Mouse (Mus musculus) hindbrain, embryonic 13.5 days (tissue): ENCODE measurements around the gene Hectd4. TPM values are rescaled to one million over a fixed set of nuclear protein-coding genes. Genes with fewer than 3 reads are reported as not detected.

Experiments used
- ATAC-seq: fragments of 200-750 bp; cut with Nextera tagmentation; 2 replicates; pipeline ENCODE4 v1.8.0; 2017; ENCODE audit warnings: moderate TSS enrichment; ENCODE audit not compliant: low FRiP score
- H3K27ac ChIP-seq: fragments of 300-500 bp; sonication (generic); 2 replicates; pipeline ENCODE4 v1.5.1; 2015; ENCODE audit warnings: inconsistent platforms, mild to moderate bottlenecking, moderate library complexity
- H3K27me3 ChIP-seq: fragments of 300-500 bp; sonication (generic); 2 replicates; pipeline ENCODE4 v1.6.1; 2015; ENCODE audit warnings: mild to moderate bottlenecking, inconsistent platforms
- H3K36me3 ChIP-seq: fragments of 300-500 bp; sonication (generic); 2 replicates; pipeline ENCODE4 v1.6.1; 2015; ENCODE audit warnings: mild to moderate bottlenecking, inconsistent platforms
- H3K4me1 ChIP-seq: fragments of 300-500 bp; sonication (generic); replicated peaks from 2 replicates; pipeline ENCODE4 v1.6.1; 2015; ENCODE audit warnings: inconsistent platforms
- H3K4me2 ChIP-seq: fragments of 300-500 bp; sonication (generic); 2 replicates; pipeline ENCODE4 v1.6.1; 2015; ENCODE audit warnings: inconsistent platforms, mild to moderate bottlenecking, moderate library complexity
- H3K4me3 ChIP-seq: fragments of 300-500 bp; sonication (generic); 2 replicates; pipeline ENCODE4 v1.5.1; 2015; ENCODE audit warnings: mild to moderate bottlenecking, inconsistent platforms
- H3K9ac ChIP-seq: fragments of 300-500 bp; sonication (generic); 2 replicates; pipeline ENCODE4 v1.6.1; 2015; ENCODE audit warnings: mild to moderate bottlenecking, inconsistent platforms
- H3K9me3 ChIP-seq: fragments of 300-500 bp; sonication (generic); 2 replicates; pipeline ENCODE4 v1.6.1; 2016; ENCODE audit warnings: inconsistent platforms
- WGBS: fragments of 180-500 bp; shearing (Covaris S2); methylation state at CpG from one replicate; pipeline ENCODE4 v1.1.7; 2015; 5-methylcytosine and 5-hydroxymethylcytosine counted together
- polyA plus RNA-seq: library from polyadenylated mRNA; unstranded; fragments of >200 nt; fragmentation: Nextera tagmentation; extraction: Ambion mirVana; gene quantifications from 2 replicates; pipeline ENCODE4 v1.2.1, GENCODE M21; 2015

The Hectd4 gene
- polyA plus RNA-seq, 1 experiment from 2014 or later, result 15.0 TPM

DNA sequence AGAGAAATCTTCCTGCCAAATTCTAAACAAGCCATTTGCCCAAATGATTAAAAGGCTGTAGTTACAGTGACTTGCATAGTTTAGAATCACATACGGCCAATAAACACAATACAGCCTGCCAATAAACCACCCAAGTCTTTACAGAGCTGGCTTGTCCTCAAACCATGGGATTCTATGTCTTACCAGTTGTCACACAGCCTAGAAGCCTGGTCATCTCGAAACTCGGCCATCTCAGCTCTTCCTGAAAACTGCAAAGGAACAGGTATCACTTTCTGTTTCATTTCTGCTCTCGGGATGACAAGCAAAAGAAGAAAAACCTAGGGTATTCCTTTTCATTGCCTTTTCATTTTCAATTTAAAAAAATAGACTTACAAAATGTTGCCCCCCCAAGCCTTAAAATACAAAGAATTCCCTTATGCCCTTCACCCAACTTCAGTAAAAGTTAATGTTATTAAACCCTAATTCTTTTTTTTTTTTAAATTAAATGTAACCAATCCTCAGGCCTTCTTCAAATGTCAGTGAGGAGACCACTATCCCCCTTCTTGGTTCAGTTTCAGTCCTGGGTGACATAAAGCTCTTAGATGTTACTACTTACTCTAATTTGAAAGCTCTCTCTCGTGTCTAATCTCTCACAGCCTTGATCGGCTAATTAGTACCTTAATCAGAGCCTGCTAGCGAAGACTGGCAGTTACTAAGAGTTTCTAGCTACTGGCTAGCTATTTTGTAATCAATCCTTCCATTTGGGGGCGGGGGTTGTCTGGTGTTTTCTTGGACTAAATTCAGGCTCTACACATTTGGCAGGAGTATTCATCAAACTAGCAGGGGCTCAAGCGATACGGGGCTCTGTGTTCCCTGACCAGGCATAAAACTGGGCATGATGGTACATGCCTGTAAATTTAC is 164.1 kb downstream of the Hectd4 start:
- Histone ChIP-seq H3K27ac (peak overlapping the region; percentile 85; the same call in 1 of the 2 replicates), H3K36me3 (peaks cover 41% of the 10 kb centered on the region), H3K4me3 (peak overlapping the region; percentile 68), H3K4me2 (peak overlapping the region; percentile 64), H3K4me1 (peaks cover 34% of the 10 kb centered on the region), H3K9ac (peak overlapping the region; percentile 82), H3K27me3 (no peaks in the 10 kb centered on the region), H3K9me3 (peaks cover 3% of the 10 kb centered on the region; the same call in 1 of the 2 replicates)
- ATAC-seq, result no peak
- WGBS, result 57% methylated on average over 10 of the region's 10 CpGs

DNA sequence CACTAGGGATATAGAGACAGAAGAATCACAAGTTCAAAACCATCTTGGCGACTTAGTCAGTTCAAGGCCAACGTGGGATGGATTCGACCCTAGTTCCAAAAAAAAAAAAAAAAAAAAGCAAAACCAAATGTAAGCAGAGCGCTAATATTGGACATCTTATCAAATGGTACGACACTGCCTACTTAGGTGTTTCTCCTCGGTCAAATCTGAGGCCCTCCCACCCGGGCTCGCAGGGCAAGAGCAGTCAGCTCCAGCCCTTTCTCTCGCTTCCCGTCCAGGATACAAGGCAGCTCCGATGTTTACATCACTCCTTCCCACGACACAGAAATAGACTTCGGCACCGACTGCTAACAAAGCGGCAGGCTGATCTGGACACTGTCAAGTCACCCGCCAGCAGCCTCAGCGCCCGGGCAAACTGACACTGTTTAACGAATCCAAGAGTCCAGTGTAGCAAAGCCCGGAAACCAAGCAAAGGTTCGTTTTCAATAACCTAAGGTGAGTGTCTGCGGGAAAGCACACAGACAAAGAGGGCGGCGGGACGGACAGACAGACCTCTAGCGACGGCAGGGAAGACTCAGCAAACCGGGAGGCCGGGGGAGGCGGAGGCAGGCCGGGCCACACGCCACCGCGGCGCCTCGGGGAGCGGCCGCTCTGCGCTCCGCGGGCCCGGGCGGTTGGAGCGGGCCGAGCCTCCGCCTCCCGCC is 164.9 kb downstream of the Hectd4 start:
- Histone ChIP-seq H3K27ac (peak overlapping the region; percentile 85), H3K9me3 (peaks cover 3% of the 10 kb centered on the region; the same call in 1 of the 2 replicates), H3K27me3 (no peaks in the 10 kb centered on the region), H3K4me1 (peaks cover 34% of the 10 kb centered on the region), H3K4me3 (peak overlapping the region; percentile 68), H3K4me2 (peak overlapping the region; percentile 64), H3K9ac (peak overlapping the region; percentile 82), H3K36me3 (peaks cover 33% of the 10 kb centered on the region)
- WGBS, result 3% methylated on average over 31 of the region's 47 CpGs
- peak; percentile 69 for ATAC-seq

DNA sequence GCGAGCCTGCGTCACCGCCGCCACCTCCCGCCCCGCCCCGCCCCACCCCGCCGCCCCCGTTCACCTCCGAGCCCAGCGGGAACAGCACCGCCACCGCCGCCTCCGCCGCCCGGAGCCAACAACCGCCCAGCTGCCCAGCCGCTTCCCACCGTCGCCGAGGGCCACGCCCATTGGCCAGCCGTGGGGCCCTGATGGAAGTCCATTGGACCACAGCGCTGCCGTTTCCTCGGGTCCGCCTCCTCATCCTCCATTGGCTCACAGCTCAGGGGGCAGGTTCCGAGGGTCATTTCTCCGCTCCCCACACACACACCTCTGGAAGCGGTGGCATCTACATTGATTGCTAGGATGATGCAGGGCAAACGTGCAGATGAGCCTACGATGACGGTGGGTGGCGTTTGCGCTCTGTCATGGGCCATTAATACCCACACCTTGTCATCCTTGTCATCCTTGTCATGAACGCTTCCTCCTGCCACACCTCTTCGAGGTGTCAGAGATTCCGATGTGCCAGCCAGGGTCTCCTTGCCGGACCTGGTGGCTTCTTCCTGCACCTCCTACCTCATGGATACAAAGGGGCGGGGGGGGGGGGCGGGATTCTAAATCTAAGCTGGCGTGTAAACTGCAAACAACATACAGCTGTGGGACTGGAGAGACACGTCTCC is 165.6 kb downstream of the Hectd4 start, which contains the start of gene Trafd1:
Trafd1 (minus strand) TSS at position 172 of the 659 bp plus-strand sequence.
- H3K9me3 ChIP-seq, result peaks cover 3% of the 10 kb centered on the region; the same call in 1 of the 2 replicates
- H3K9ac ChIP-seq, result peak within 1 kb of the TSS; percentile 82
- H3K4me3 ChIP-seq, result peak within 1 kb of the TSS; percentile 68
- H3K27ac ChIP-seq, result peak within 1 kb of the TSS; percentile 85
- peaks cover 26% of the 10 kb centered on the region for H3K36me3 ChIP-seq
- peaks cover 34% of the 10 kb centered on the region for H3K4me1 ChIP-seq
- no peaks in the 10 kb centered on the region for H3K27me3 ChIP-seq
- peak within 1 kb of the TSS; percentile 64 for H3K4me2 ChIP-seq
- peak; percentile 95 for ATAC-seq
- under 1% methylated on average over 26 of the region's 45 CpGs for WGBS

DNA sequence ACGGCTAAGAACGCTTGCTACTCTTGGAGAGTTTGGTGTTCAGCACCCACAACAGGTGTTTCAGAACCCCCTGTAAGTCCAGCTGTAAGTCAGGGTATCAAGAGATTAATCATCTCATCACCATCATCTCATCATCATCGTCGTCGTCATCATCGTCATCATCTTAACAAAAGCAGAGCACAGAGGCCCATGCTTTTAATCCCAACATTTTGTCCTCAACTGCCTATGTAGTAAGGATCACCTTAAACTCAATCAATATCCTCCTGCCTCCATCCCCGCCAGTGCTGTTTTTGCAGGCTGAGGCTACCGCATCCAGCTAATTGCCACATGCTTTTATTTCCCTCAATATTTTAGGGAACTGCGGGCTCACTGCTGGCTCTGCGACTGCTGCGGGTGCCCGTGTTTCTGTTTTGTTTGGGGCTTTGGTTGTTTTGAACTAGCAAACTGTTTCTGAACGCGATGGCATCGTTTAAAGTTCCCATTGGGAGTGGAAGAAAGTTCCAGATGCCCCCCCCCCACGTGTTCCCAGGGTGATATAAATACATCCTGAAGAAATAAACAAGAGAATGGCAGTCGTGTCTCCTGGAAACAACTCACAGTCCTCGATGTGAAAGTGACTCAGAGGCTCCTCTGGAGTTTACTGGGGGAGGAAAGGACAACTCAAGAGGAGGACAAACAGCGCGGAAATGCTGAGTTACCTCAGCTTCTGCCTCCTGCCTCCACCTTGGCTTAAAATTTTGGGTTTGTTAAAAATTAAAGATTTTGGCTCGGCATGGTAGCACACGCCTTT is 166.3 kb downstream of the Hectd4 start:
- Histone ChIP-seq H3K36me3 (peaks cover 19% of the 10 kb centered on the region), H3K27ac (peak overlapping the region; percentile 85; the same call in 1 of the 2 replicates), H3K4me3 (peak overlapping the region; percentile 68), H3K4me1 (peaks cover 34% of the 10 kb centered on the region), H3K9me3 (no peaks in the 10 kb centered on the region), H3K9ac (peak overlapping the region; percentile 82), H3K27me3 (no peaks in the 10 kb centered on the region), H3K4me2 (peak overlapping the region; percentile 64)
- WGBS, result 37% methylated on average over 22 of the region's 22 CpGs
- ATAC-seq, result no peak

DNA sequence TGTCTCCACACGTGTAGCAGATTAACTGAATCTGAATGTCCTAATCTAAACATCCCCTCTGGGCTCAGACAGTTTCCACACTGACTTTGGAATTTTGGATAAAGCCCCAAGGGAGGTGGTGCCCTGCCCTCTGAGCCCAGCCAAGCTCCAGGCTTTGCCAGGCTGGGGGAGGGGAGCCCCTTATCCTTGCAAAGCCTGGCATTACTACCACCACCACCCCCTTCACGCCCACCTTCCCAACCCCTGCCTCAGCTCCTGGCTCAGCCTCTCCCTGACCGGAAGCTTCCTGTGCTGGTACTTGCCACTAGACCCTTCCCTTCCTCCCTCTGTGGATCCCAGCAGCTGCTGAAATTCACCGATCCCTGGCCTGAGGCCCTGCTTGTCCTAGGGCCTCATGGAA is 167.1 kb downstream of the Hectd4 start:
- H3K27ac ChIP-seq, result no peak overlapping the region
- no peak for ATAC-seq
- H3K4me3 ChIP-seq, result no peak overlapping the region
- H3K9me3 ChIP-seq, result no peaks in the 10 kb centered on the region
- H3K4me2 ChIP-seq, result no peak overlapping the region
- H3K27me3 ChIP-seq, result no peaks in the 10 kb centered on the region
- H3K9ac ChIP-seq, result no peak overlapping the region
- H3K4me1 ChIP-seq, result peaks cover 34% of the 10 kb centered on the region
- WGBS, result 70% methylated on average over 4 of the region's 4 CpGs
- H3K36me3 ChIP-seq, result peaks cover 11% of the 10 kb centered on the region

DNA sequence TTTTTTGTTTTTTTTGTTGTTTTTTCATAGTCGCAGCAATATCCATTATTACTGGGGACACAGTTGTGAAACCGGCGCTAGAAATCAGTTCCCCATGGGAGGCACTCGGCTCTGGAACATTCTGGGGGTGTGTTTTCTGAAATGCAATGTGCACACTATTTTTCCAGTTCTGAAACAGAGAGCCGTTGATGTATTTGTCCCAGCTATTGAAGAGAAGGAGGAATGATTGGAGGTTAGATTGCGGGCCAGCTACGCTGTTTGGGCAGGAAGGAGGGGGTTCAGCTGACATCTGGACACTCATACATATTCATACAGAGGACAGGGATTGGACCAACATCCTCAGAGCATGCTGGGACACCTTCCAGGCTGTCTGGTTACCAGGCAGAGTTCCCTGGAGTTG is 169.1 kb downstream of the Hectd4 start:
- H3K9ac ChIP-seq, result peak overlapping the region; percentile 35; the same call in 1 of the 2 replicates
- no peaks in the 10 kb centered on the region for H3K27me3 ChIP-seq
- 43% methylated on average over 7 of the region's 7 CpGs for WGBS
- H3K9me3 ChIP-seq, result no peaks in the 10 kb centered on the region
- no peak overlapping the region for H3K4me2 ChIP-seq
- no peak overlapping the region for H3K27ac ChIP-seq
- H3K36me3 ChIP-seq, result no peaks in the 10 kb centered on the region
- ATAC-seq, result no peak
- H3K4me3 ChIP-seq, result no peak overlapping the region
- H3K4me1 ChIP-seq, result peaks cover 14% of the 10 kb centered on the region

DNA sequence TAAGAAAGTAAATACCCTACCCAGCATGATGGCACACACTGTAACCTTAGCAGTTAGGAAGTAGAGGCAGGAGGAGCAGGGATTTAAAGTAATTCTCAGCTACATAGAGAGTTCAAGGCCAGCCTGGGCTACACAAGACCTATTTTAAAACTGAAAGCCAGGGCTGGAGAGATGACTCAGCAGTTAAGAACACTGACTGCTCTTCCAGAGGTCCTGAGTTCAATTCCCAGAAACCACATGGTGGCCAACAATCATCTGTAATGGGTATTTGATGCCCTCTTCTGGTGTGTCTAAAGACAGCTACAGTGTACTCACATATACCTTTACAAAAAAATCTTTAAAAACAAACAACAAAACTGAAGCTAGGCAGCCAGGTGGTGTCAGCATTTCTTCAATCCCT is 169.7 kb downstream of the Hectd4 start:
- H3K27ac ChIP-seq, result no peak overlapping the region
- H3K4me1 ChIP-seq, result peaks cover 8% of the 10 kb centered on the region
- ATAC-seq, result no peak
- H3K9ac ChIP-seq, result peak overlapping the region; percentile 35; the same call in 1 of the 2 replicates
- no peak overlapping the region for H3K4me3 ChIP-seq
- H3K4me2 ChIP-seq, result no peak overlapping the region
- no peaks in the 10 kb centered on the region for H3K9me3 ChIP-seq
- no peaks in the 10 kb centered on the region for H3K27me3 ChIP-seq
- no peaks in the 10 kb centered on the region for H3K36me3 ChIP-seq

DNA sequence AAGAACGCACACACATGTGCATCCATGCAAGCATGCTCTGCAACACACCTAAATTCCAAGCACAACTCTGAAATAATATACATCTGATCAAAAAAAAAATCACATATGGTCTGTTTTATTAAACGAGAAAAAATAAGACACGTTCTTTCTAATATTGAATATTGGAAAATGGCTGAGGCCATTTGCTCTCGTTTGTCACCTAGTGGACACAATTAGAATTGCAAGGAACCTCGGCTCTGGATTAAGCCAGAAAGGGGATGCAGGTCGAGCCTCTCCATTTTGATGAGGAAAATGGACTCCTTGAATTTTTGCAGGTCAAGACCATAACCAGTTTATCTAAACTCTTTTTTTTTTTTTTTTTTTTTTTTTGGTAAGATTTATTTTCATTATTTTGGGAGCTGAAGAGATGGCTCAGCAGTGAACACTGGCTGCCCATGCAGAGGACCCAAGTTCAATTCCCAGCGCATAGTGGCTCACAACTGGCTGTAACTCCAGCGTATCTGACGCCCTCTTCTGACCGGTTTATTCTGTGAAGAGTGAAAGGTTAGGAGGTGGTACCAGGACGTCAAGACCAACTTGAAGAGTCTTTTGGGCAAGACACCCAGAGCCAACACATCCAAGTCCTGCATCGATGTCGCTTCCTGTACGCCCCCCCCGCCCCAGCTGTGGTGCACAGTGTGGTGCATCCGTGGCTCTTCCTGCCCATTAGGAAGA is 172.8 kb downstream of the Hectd4 start:
- ATAC-seq, result no peak
- 58% methylated on average over 16 of the region's 16 CpGs for WGBS
- no peaks in the 10 kb centered on the region for H3K27me3 ChIP-seq

DNA sequence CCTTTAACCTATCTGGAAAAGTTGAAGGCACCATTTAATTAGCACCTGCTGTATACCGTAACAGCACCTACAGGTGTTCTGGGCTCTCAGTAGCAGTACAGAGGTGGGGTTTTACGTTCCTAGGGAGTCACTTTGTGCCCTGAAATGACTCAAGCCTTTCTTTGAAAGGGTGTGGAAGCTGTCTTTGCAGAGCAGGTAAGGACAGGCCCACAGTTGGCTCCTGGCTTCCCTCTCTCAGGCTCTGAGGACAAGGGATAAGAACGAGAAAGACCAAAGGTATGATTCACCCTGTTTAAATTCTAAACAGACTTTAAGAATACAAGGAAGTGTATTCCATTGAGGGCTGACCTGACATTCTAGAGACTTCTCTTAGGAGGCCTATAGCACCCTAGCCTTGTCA is 173.4 kb downstream of the Hectd4 start:
- Histone ChIP-seq H3K27me3 (no peaks in the 10 kb centered on the region), H3K4me3 (no peak overlapping the region), H3K9ac (no peak overlapping the region), H3K36me3 (no peaks in the 10 kb centered on the region), H3K4me2 (no peak overlapping the region), H3K4me1 (peaks cover 7% of the 10 kb centered on the region), H3K27ac (no peak overlapping the region), H3K9me3 (no peaks in the 10 kb centered on the region)
- 79% methylated on average over 3 of the region's 3 CpGs for WGBS
- ATAC-seq, result no peak

More for the DNA sequence above, 172.8 kb downstream of the Hectd4 start:
- Histone ChIP-seq H3K9ac (no peak overlapping the region), H3K9me3 (no peaks in the 10 kb centered on the region), H3K4me1 (peaks cover 7% of the 10 kb centered on the region), H3K36me3 (no peaks in the 10 kb centered on the region), H3K4me2 (no peak overlapping the region), H3K4me3 (no peak overlapping the region), H3K27ac (no peak overlapping the region)

DNA sequence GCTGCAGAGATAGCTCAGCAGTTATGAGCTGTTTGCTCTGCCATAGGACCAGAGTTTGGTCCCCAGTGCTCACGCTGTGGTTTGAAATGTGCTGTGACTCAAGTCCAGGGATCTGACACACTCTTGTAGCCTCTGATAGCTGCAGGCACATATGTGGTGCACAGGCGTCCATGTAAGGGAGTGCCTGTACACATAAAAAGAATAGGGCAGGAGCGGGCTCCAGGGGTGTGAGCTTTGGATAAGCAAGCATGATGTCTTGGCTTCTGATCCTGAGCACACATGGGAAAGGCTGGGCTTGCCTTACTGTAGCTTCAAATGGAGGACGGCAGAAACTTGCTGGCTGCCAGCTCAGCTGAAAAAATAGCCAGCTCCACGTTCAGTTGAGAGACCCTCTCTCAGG is 175.6 kb downstream of the Hectd4 start:
- ATAC-seq, result no peak
- H3K4me2 ChIP-seq, result no peak overlapping the region
- no peak overlapping the region for H3K9ac ChIP-seq
- no peak overlapping the region for H3K4me3 ChIP-seq
- WGBS, result 84% methylated on average over 5 of the region's 5 CpGs
- H3K36me3 ChIP-seq, result no peaks in the 10 kb centered on the region; the same call in 1 of the 2 replicates
- H3K27ac ChIP-seq, result no peak overlapping the region
- peaks cover 25% of the 10 kb centered on the region for H3K4me1 ChIP-seq
- H3K9me3 ChIP-seq, result no peaks in the 10 kb centered on the region
- no peaks in the 10 kb centered on the region for H3K27me3 ChIP-seq
